Mouse (Mus musculus): Measurements from ENCODE around the gene Agbl5. TPM values are rescaled to one million over a fixed set of nuclear protein-coding genes. Genes with fewer than 3 reads are reported as not detected.

Gene Agbl5
- polyA plus RNA-seq, 1 experiment from 2014 or later: 24.1 TPM

GRCm38 (mm10) chr5:30864322-30864721 lies 24.2 kb upstream of the Agbl5 start:
- Histone ChIP-seq H3K4me1 (ENCODE audit: control insufficient read depth, insufficient read depth, low read length) (no peaks in the 10 kb centered on the region), H3K4me3 (ENCODE audit: low read depth, low read length) (no peak overlapping the region), H3K9me3 (replicated peaks; ENCODE audit: control insufficient read depth, low read length, poor library complexity, severe bottlenecking) (no peaks in the 10 kb centered on the region), H3K4me2 (ENCODE audit: low read length) (no peak overlapping the region), H3K27ac (ENCODE audit: low read length) (no peak overlapping the region), H3K9ac (ENCODE audit: low read depth, low read length) (no peak overlapping the region), H3K27me3 (ENCODE audit: control insufficient read depth, insufficient read depth, low read depth, low read length) (no peaks in the 10 kb centered on the region), H3K36me3 (ENCODE audit: control insufficient read depth, insufficient read depth, low read length) (peaks cover 25% of the 10 kb centered on the region)
- 50% methylated on average over 15 of the region's 15 CpGs for WGBS
- ATAC-seq: no peak

GRCm38 (mm10) chr5:30866871-30867270 lies 21.6 kb upstream of the Agbl5 start:
- no peak overlapping the region for H3K9ac ChIP-seq (ENCODE audit: low read depth, low read length)
- 88% methylated on average over 3 of the region's 3 CpGs for WGBS
- peaks cover 29% of the 10 kb centered on the region for H3K36me3 ChIP-seq (ENCODE audit: control insufficient read depth, insufficient read depth, low read length)
- no peaks in the 10 kb centered on the region for H3K9me3 ChIP-seq (replicated peaks; ENCODE audit: control insufficient read depth, low read length, poor library complexity, severe bottlenecking)
- H3K4me3 ChIP-seq (ENCODE audit: low read depth, low read length): no peak overlapping the region
- peaks cover 8% of the 10 kb centered on the region for H3K4me1 ChIP-seq (ENCODE audit: control insufficient read depth, insufficient read depth, low read length)
- no peak overlapping the region for H3K27ac ChIP-seq (ENCODE audit: low read length)
- no peaks in the 10 kb centered on the region for H3K27me3 ChIP-seq (ENCODE audit: control insufficient read depth, insufficient read depth, low read depth, low read length)
- H3K4me2 ChIP-seq (ENCODE audit: low read length): no peak overlapping the region
- ATAC-seq: no peak

GRCm38 (mm10) chr5:30867712-30868111 lies 20.8 kb upstream of the Agbl5 start, which contains the start of gene Tmem214:
Gene Tmem214, plus strand, starts transcription at chr5:30868012.
- H3K9me3 ChIP-seq (replicated peaks; ENCODE audit: control insufficient read depth, low read length, poor library complexity, severe bottlenecking): no peaks in the 10 kb centered on the region
- ATAC-seq: no peak
- H3K27me3 ChIP-seq (ENCODE audit: control insufficient read depth, insufficient read depth, low read depth, low read length): no peaks in the 10 kb centered on the region
- no peak within 1 kb of the TSS for H3K27ac ChIP-seq (ENCODE audit: low read length)
- H3K4me3 ChIP-seq (ENCODE audit: low read depth, low read length): no peak within 1 kb of the TSS
- H3K36me3 ChIP-seq (ENCODE audit: control insufficient read depth, insufficient read depth, low read length): peaks cover 33% of the 10 kb centered on the region
- peaks cover 8% of the 10 kb centered on the region for H3K4me1 ChIP-seq (ENCODE audit: control insufficient read depth, insufficient read depth, low read length)
- no peak within 1 kb of the TSS for H3K9ac ChIP-seq (ENCODE audit: low read depth, low read length)
- 96% methylated on average over 3 of the region's 3 CpGs for WGBS
- no peak within 1 kb of the TSS for H3K4me2 ChIP-seq (ENCODE audit: low read length)

- ATAC-seq: peak; percentile 41
- Histone ChIP-seq H3K27me3 (ENCODE audit: control insufficient read depth, insufficient read depth, low read depth, low read length) (no peaks in the 10 kb centered on the region), H3K9me3 (replicated peaks; ENCODE audit: control insufficient read depth, low read length, poor library complexity, severe bottlenecking) (no peaks in the 10 kb centered on the region), H3K9ac (ENCODE audit: low read depth, low read length) (peak overlapping the region; percentile 84), H3K4me3 (ENCODE audit: low read depth, low read length) (peak overlapping the region; percentile 58), H3K4me2 (ENCODE audit: low read length) (peak overlapping the region; percentile 75), H3K36me3 (ENCODE audit: control insufficient read depth, insufficient read depth, low read length) (peaks cover 35% of the 10 kb centered on the region), H3K27ac (ENCODE audit: low read length) (peak overlapping the region; percentile 62; the same call in 1 of the 2 replicates), H3K4me1 (ENCODE audit: control insufficient read depth, insufficient read depth, low read length) (peaks cover 8% of the 10 kb centered on the region)
- WGBS: 18% methylated on average over 9 of the region's 9 CpGs
Observed at GRCm38 (mm10) chr5:30868981-30869380, 19.5 kb upstream of the Agbl5 start.

GRCm38 (mm10) chr5:30869405-30870130 lies 18.9 kb upstream of the Agbl5 start:
- WGBS: under 1% methylated on average over 62 of the region's 63 CpGs
- H3K4me1 ChIP-seq (ENCODE audit: control insufficient read depth, insufficient read depth, low read length): peaks cover 8% of the 10 kb centered on the region
- peak overlapping the region; percentile 62 for H3K27ac ChIP-seq (ENCODE audit: low read length)
- H3K4me2 ChIP-seq (ENCODE audit: low read length): peak overlapping the region; percentile 75
- peak; percentile 92 for ATAC-seq
- H3K36me3 ChIP-seq (ENCODE audit: control insufficient read depth, insufficient read depth, low read length): peaks cover 37% of the 10 kb centered on the region
- H3K4me3 ChIP-seq (ENCODE audit: low read depth, low read length): peak overlapping the region; percentile 58
- no peaks in the 10 kb centered on the region for H3K9me3 ChIP-seq (replicated peaks; ENCODE audit: control insufficient read depth, low read length, poor library complexity, severe bottlenecking)
- peak overlapping the region; percentile 84 for H3K9ac ChIP-seq (ENCODE audit: low read depth, low read length)
- no peaks in the 10 kb centered on the region for H3K27me3 ChIP-seq (ENCODE audit: control insufficient read depth, insufficient read depth, low read depth, low read length)

- no peak for ATAC-seq
- Histone ChIP-seq H3K4me2 (ENCODE audit: low read length) (peak overlapping the region; percentile 75), H3K27ac (ENCODE audit: low read length) (peak overlapping the region; percentile 62), H3K4me1 (ENCODE audit: control insufficient read depth, insufficient read depth, low read length) (peaks cover 8% of the 10 kb centered on the region), H3K9me3 (replicated peaks; ENCODE audit: control insufficient read depth, low read length, poor library complexity, severe bottlenecking) (no peaks in the 10 kb centered on the region), H3K27me3 (ENCODE audit: control insufficient read depth, insufficient read depth, low read depth, low read length) (no peaks in the 10 kb centered on the region), H3K36me3 (ENCODE audit: control insufficient read depth, insufficient read depth, low read length) (peaks cover 37% of the 10 kb centered on the region), H3K9ac (ENCODE audit: low read depth, low read length) (peak overlapping the region; percentile 84), H3K4me3 (ENCODE audit: low read depth, low read length) (peak overlapping the region; percentile 58)
- WGBS: 27% methylated on average over 2 of the region's 2 CpGs
Observed at GRCm38 (mm10) chr5:30870131-30870406, 18.4 kb upstream of the Agbl5 start.

- Histone ChIP-seq H3K4me2 (ENCODE audit: low read length) (no peak overlapping the region), H3K27ac (ENCODE audit: low read length) (no peak overlapping the region), H3K4me1 (ENCODE audit: control insufficient read depth, insufficient read depth, low read length) (peaks cover 8% of the 10 kb centered on the region), H3K9me3 (replicated peaks; ENCODE audit: control insufficient read depth, low read length, poor library complexity, severe bottlenecking) (no peaks in the 10 kb centered on the region), H3K9ac (ENCODE audit: low read depth, low read length) (no peak overlapping the region), H3K4me3 (ENCODE audit: low read depth, low read length) (no peak overlapping the region), H3K27me3 (ENCODE audit: control insufficient read depth, insufficient read depth, low read depth, low read length) (no peaks in the 10 kb centered on the region), H3K36me3 (ENCODE audit: control insufficient read depth, insufficient read depth, low read length) (peaks cover 53% of the 10 kb centered on the region)
- WGBS: 97% methylated on average over 9 of the region's 9 CpGs
- ATAC-seq: no peak
Observed at GRCm38 (mm10) chr5:30872574-30872973, 15.9 kb upstream of the Agbl5 start.

GRCm38 (mm10) chr5:30874365-30874764 lies 14.1 kb upstream of the Agbl5 start:
- Histone ChIP-seq H3K9me3 (replicated peaks; ENCODE audit: control insufficient read depth, low read length, poor library complexity, severe bottlenecking) (no peaks in the 10 kb centered on the region), H3K4me3 (ENCODE audit: low read depth, low read length) (no peak overlapping the region), H3K4me1 (ENCODE audit: control insufficient read depth, insufficient read depth, low read length) (peaks cover 8% of the 10 kb centered on the region), H3K27me3 (ENCODE audit: control insufficient read depth, insufficient read depth, low read depth, low read length) (no peaks in the 10 kb centered on the region), H3K4me2 (ENCODE audit: low read length) (no peak overlapping the region), H3K36me3 (ENCODE audit: control insufficient read depth, insufficient read depth, low read length) (peaks cover 57% of the 10 kb centered on the region), H3K9ac (ENCODE audit: low read depth, low read length) (no peak overlapping the region), H3K27ac (ENCODE audit: low read length) (no peak overlapping the region)
- ATAC-seq: no peak
- WGBS: 94% methylated on average over 7 of the region's 7 CpGs

- Histone ChIP-seq H3K4me3 (ENCODE audit: low read depth, low read length) (no peak overlapping the region), H3K4me1 (ENCODE audit: control insufficient read depth, insufficient read depth, low read length) (no peaks in the 10 kb centered on the region), H3K4me2 (ENCODE audit: low read length) (no peak overlapping the region), H3K9ac (ENCODE audit: low read depth, low read length) (no peak overlapping the region), H3K36me3 (ENCODE audit: control insufficient read depth, insufficient read depth, low read length) (peaks cover 41% of the 10 kb centered on the region), H3K27me3 (ENCODE audit: control insufficient read depth, insufficient read depth, low read depth, low read length) (no peaks in the 10 kb centered on the region), H3K27ac (ENCODE audit: low read length) (no peak overlapping the region), H3K9me3 (replicated peaks; ENCODE audit: control insufficient read depth, low read length, poor library complexity, severe bottlenecking) (no peaks in the 10 kb centered on the region)
- WGBS: 65% methylated on average over 6 of the region's 6 CpGs
- ATAC-seq: no peak
Observed at GRCm38 (mm10) chr5:30878616-30879015, 9.9 kb upstream of the Agbl5 start.
